Comparison of ENCODE assay signal across 32 mouse cellular contexts in the genomic region with DNA sequence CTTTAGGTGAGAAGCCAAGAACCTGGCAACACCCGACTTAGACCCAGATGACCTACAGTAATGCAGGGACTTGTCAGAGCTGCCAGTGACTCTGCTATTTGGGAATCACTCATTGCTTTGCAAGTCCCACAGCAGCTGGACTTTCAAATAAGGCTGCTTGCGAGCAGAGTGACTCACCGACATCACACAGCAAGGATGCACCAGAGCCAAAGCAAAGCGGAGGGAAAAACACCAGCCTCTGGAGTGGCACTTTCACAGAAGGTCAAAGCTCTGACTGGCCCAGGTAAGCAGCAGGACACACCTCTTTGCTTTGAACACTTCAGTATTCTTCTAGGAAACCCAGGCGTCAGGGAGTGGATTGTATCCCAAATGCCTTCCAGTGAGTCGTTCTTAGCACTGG. TPM values are rescaled to one million over a fixed set of nuclear protein-coding genes. Genes with fewer than 3 reads are reported as not detected.
A peak's percentile ranks its signal among the peaks of the same experiment; 100 is the strongest.
DNase-seq lines count a peak whose midpoint lies in the region; ATAC-seq and TF ChIP-seq lines count a peak whose summit lies in the region.
"Had no signal": no experiment of that assay in that cellular context is flagged by ENCODE, and none has a peak within 500 bp of the region (broad histone marks: within the 10 kb centered on the region; RNA-seq: fewer than 3 reads in every experiment).

No protein-coding gene starts in this region.

- peak; percentile 6 for DNase-seq in adrenal gland, postnatal 25 days
- DNase-seq in adrenal gland, adult 8-10 months = no peak
- peak; percentile 16 for DNase-seq in gastrocnemius, adult 2 months
- no peak for DNase-seq in gastrocnemius, postnatal 10 days
- peak; percentile 49 for DNase-seq in 3T3-L1 (ENCODE audit: low read depth, low spot score)
- DNase-seq in brain, adult 2 months (ENCODE audit: low read depth, low spot score) = peak; percentile 52
- DNase-seq: B cell, adult 2 months; cerebellum, adult 11 months; cerebellum, adult 2 months; cerebellum, adult 9-11 months; cerebellum, postnatal 25 days; gastrocnemius, postnatal 14 days; heart, adult 11 months; heart, postnatal 10 days; heart, postnatal 36 days; kidney, adult 11 months; kidney, adult 9 months had no signal

- no peak for TF ChIP-seq CTCF in gastrocnemius, adult 2 months (IDR thresholded peaks at IDR 0.05)

- H3K27me3 ChIP-seq in forebrain, embryonic 16.5 days (replicated peaks; ENCODE audit: control insufficient read depth, insufficient read depth, low read length) = no peaks in the 10 kb centered on the region
- H3K27me3 ChIP-seq: CH12.LX; embryonic facial prominence, embryonic 13.5 days; forebrain, embryonic 12.5 days; forebrain, embryonic 15.5 days; heart, embryonic 12.5 days; heart, embryonic 15.5 days; hindbrain, embryonic 13.5 days; intestine, embryonic 15.5 days had no signal

- no peak overlapping the region for H3K9ac ChIP-seq in forebrain, embryonic 16.5 days (replicated peaks; ENCODE audit: low read depth, low read length)
- H3K9ac ChIP-seq: embryonic facial prominence, embryonic 13.5 days; forebrain, embryonic 12.5 days; forebrain, embryonic 15.5 days; heart, embryonic 12.5 days; heart, embryonic 15.5 days; hindbrain, embryonic 13.5 days; intestine, embryonic 15.5 days had no signal

- intact Hi-C loops in gastrocnemius, adult 2 months (cut with DNase I) = no loop called here

- no peak for ATAC-seq in forebrain, embryonic 16.5 days
- ATAC-seq: forebrain, embryonic 15.5 days; hindbrain, embryonic 16.5 days had no signal

- 82% methylated on average over 6 of the region's 6 CpGs for WGBS in forebrain, embryonic 16.5 days

- H3K9me3 ChIP-seq in forebrain, embryonic 16.5 days (ENCODE audit: control insufficient read depth, low read length) = no peaks in the 10 kb centered on the region
- H3K9me3 ChIP-seq: embryonic facial prominence, embryonic 10.5 days; embryonic facial prominence, embryonic 13.5 days; forebrain, embryonic 12.5 days; forebrain, embryonic 15.5 days; G1E; heart, embryonic 12.5 days; heart, embryonic 15.5 days; hindbrain, embryonic 10.5 days; hindbrain, embryonic 13.5 days; intestine, embryonic 15.5 days had no signal

- H3K27ac ChIP-seq in gastrocnemius, adult 2 months = peak overlapping the region; percentile 79
- no peak overlapping the region for H3K27ac ChIP-seq in forebrain, embryonic 16.5 days (ENCODE audit: low read length)
- H3K27ac ChIP-seq: embryonic facial prominence, embryonic 10.5 days; embryonic facial prominence, embryonic 13.5 days; forebrain, embryonic 12.5 days; forebrain, embryonic 15.5 days; heart, embryonic 15.5 days; hindbrain, embryonic 10.5 days; hindbrain, embryonic 13.5 days; intestine, embryonic 15.5 days had no signal

- H3K4me3 ChIP-seq in gastrocnemius, adult 2 months = peak overlapping the region; percentile 47
- no peak overlapping the region for H3K4me3 ChIP-seq in forebrain, embryonic 16.5 days (replicated peaks; ENCODE audit: low read length)
- H3K4me3 ChIP-seq: embryonic facial prominence, embryonic 10.5 days; embryonic facial prominence, embryonic 13.5 days; erythroblast, embryonic 14.5 days; forebrain, embryonic 12.5 days; forebrain, embryonic 15.5 days; heart, embryonic 12.5 days; heart, embryonic 15.5 days; hindbrain, embryonic 10.5 days; hindbrain, embryonic 13.5 days; intestine, embryonic 15.5 days had no signal

- no peaks in the 10 kb centered on the region for H3K36me3 ChIP-seq in forebrain, embryonic 16.5 days (ENCODE audit: control insufficient read depth, insufficient read depth)
- H3K36me3 ChIP-seq: embryonic facial prominence, embryonic 10.5 days; embryonic facial prominence, embryonic 13.5 days; forebrain, embryonic 12.5 days; forebrain, embryonic 15.5 days; G1E; heart, embryonic 12.5 days; heart, embryonic 15.5 days; hindbrain, embryonic 10.5 days; hindbrain, embryonic 13.5 days; intestine, embryonic 15.5 days had no signal

- H3K4me1 ChIP-seq in forebrain, embryonic 16.5 days (replicated peaks; ENCODE audit: control insufficient read depth, insufficient read depth, low read length) = no peaks in the 10 kb centered on the region
- H3K4me1 ChIP-seq: embryonic facial prominence, embryonic 13.5 days; forebrain, embryonic 12.5 days; forebrain, embryonic 15.5 days; hindbrain, embryonic 10.5 days; hindbrain, embryonic 13.5 days; intestine, embryonic 15.5 days had no signal

- H3K4me2 ChIP-seq in forebrain, embryonic 16.5 days (ENCODE audit: low read length) = no peak overlapping the region
- H3K4me2 ChIP-seq: embryonic facial prominence, embryonic 13.5 days; forebrain, embryonic 12.5 days; forebrain, embryonic 15.5 days; heart, embryonic 12.5 days; heart, embryonic 15.5 days; hindbrain, embryonic 13.5 days; intestine, embryonic 15.5 days had no signal

RNA-seq across cellular contexts. Expression of a gene that starts 17.4 kb away (rescaled TPM):
- total RNA-seq in adrenal gland, postnatal 25 days (2021) = 0.43 and 0.57 TPM in 2 replicates
- total RNA-seq in adrenal gland, adult 8-10 months (2022) = 1 to 10 TPM in 1 of 4 experiments, under 1 TPM in 3; 0.41 to 1.6 (median 0.93) TPM
- total RNA-seq in gastrocnemius, adult 2 months (2021) = 1 to 10 TPM; 2.2 to 4.2 TPM
- total RNA-seq in gastrocnemius, postnatal 10 days (2021) = 1 to 10 TPM; 1.3 to 1.9 TPM
- 1.8 and 2.9 TPM in 2 replicates for polyA plus RNA-seq in forebrain, embryonic 16.5 days (2015; fragmentation: Nextera tagmentation; extraction: Ambion mirVana)
- total RNA-seq: CH12.LX; common myeloid progenitor, adult 5-6 weeks had no signal
- polyA plus RNA-seq: embryonic facial prominence, embryonic 10.5 days; embryonic facial prominence, embryonic 13.5 days; erythroblast, embryonic 14.5 days; G1E; heart, embryonic 12.5 days; hindbrain, embryonic 10.5 days had no signal

RNA-seq across cellular contexts. Expression of a gene that starts 25.1 kb away (rescaled TPM):
- total RNA-seq in adrenal gland, postnatal 25 days (2021) = 53.1 and 72.2 TPM in 2 replicates
- 10 to 100 TPM; 38.8 to 80.7 (median 50.8) TPM for total RNA-seq in adrenal gland, adult 8-10 months (2022)
- total RNA-seq in gastrocnemius, adult 2 months (2021) = 100 to 1,000 TPM; 279 to 395 TPM
- total RNA-seq in gastrocnemius, postnatal 10 days (2021) = 10 to 100 TPM; 29.6 to 48.0 TPM
- polyA plus RNA-seq in forebrain, embryonic 16.5 days (2015; fragmentation: Nextera tagmentation; extraction: Ambion mirVana) = 19.5 and 23.0 TPM in 2 replicates

Comparison
In these comparisons a context has a peak if more than half of its experiments do, and no peak if none do; other contexts are left out.
1. DNase-seq: peak in adrenal gland, postnatal 25 days (single experiment), gastrocnemius, adult 2 months (single experiment), 3T3-L1 (single experiment) and brain, adult 2 months (single experiment); none in adrenal gland, adult 8-10 months (single experiment) and gastrocnemius, postnatal 10 days (single experiment).